In the genomic region with DNA sequence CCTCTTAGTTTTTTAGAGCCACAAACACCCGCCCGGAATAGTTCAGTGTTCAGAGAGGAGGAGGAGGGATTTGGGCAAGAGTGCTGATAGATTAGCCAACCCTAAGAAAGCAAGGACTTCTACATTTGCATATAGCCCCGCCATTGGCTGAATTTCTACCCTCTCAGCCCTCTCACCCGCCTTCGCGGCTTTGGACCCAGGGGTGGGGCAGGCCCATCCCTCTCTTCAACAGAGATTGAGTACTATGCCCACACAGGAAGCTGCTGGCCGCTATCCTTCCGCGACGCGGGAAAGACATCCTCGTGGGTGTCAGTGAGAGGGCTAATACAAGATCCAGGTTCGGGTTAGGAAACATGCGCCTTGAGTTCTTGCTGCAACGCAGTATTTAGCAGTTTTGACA, we compare ENCODE assay signal across 8 mouse cellular contexts. TPM values are rescaled to one million over a fixed set of nuclear protein-coding genes. Genes with fewer than 3 reads are reported as not detected.
DNase-seq lines count a peak whose midpoint lies in the region; ATAC-seq and TF ChIP-seq lines count a peak whose summit lies in the region.

No protein-coding gene starts in this region.

- H3K4me3 ChIP-seq in liver, embryonic 11.5 days (ENCODE audit: low read depth, low read length), result no peak overlapping the region
- peak overlapping the region; percentile 41 for H3K4me3 ChIP-seq in testis, adult 2 months (ENCODE audit: control insufficient read depth, low read depth, low read length)

- peaks cover 96% of the 10 kb centered on the region for H3K27me3 ChIP-seq in liver, embryonic 11.5 days (replicated peaks; ENCODE audit: control insufficient read depth, insufficient read depth, low read length)
- H3K27me3 ChIP-seq in testis, adult 2 months (ENCODE audit: control insufficient read depth, insufficient read depth, low read length), result no peaks in the 10 kb centered on the region; the same call in 1 of the 2 replicates

- H3K9me3 ChIP-seq in liver, embryonic 11.5 days (ENCODE audit: control insufficient read depth, low read length), result no peaks in the 10 kb centered on the region

- H3K9ac ChIP-seq in liver, embryonic 11.5 days (ENCODE audit: low read depth, low read length), result no peak overlapping the region

- ATAC-seq in liver, embryonic 11.5 days (replicated peaks; ENCODE audit: low FRiP score), result peak; percentile 74
- ATAC-seq in monocyte, adult 5-6 weeks (replicated peaks; ENCODE audit: insufficient number of reproducible peaks, low FRiP score, low TSS enrichment, poor library complexity, severe bottlenecking), result peak; percentile 84

- no peak overlapping the region for H3K27ac ChIP-seq in liver, embryonic 11.5 days (ENCODE audit: low read depth, low read length)
- H3K27ac ChIP-seq in testis, adult 2 months (ENCODE audit: control insufficient read depth, insufficient read depth, low read depth, low read length), result peak overlapping the region; percentile 15; the same call in 1 of the 2 replicates

- H3K4me2 ChIP-seq in liver, embryonic 11.5 days, result peak overlapping the region; percentile 65; the same call in 1 of the 2 replicates

- peak; percentile 44 to 52 for DNase-seq in spleen, adult 18-20 months
- DNase-seq in spleen, adult 12 weeks (ENCODE audit: low spot score), result no peak
- DNase-seq in cerebellum, postnatal 36 days, result peak; percentile 62 to 68
- peak; percentile 59 to 71 for DNase-seq in gastrocnemius, postnatal 36 days
- peak; percentile 81 for DNase-seq in induced T-regulatory cell, adult 2 months (ENCODE audit: low read depth)
- peak; percentile 63 for DNase-seq in liver, embryonic 11.5 days (ENCODE audit: low spot score)

- peaks cover 11% of the 10 kb centered on the region for H3K4me1 ChIP-seq in liver, embryonic 11.5 days (replicated peaks; ENCODE audit: control insufficient read depth, insufficient read depth, low read length)
- peaks cover 14% of the 10 kb centered on the region for H3K4me1 ChIP-seq in testis, adult 2 months (ENCODE audit: control insufficient read depth, insufficient read depth, low read length)

- intact Hi-C loops in gastrocnemius, postnatal 36 days (cut with DNase I), result no loop called here

- H3K36me3 ChIP-seq in liver, embryonic 11.5 days (ENCODE audit: control insufficient read depth, insufficient read depth, low read length), result no peaks in the 10 kb centered on the region
- no peaks in the 10 kb centered on the region for H3K36me3 ChIP-seq in testis, adult 2 months (ENCODE audit: control insufficient read depth, insufficient read depth, low read length)

- no peak for TF ChIP-seq CTCF in testis, adult 2 months (IDR thresholded peaks at IDR 0.05; ENCODE audit: control insufficient read depth, insufficient read depth, insufficient replicate concordance, low read depth, low read length)

- under 1% methylated on average over 15 of the region's 15 CpGs for WGBS in liver, embryonic 11.5 days

- TF ChIP-seq POLR2A in testis, adult 2 months (IDR thresholded peaks at IDR 0.05; ENCODE audit: control insufficient read depth, low read depth, low read length), result peak; percentile 51; the same call in 1 of the 2 replicates

RNA-seq across cellular contexts. Expression of a gene that starts 1.4 kb away (rescaled TPM):
- total RNA-seq in gastrocnemius, postnatal 36 days (2021), result under 1 TPM; 0.20 to 0.32 TPM
- 1.5 and 2.4 TPM in 2 replicates for polyA plus RNA-seq in liver, embryonic 11.5 days (2014; fragmentation: Nextera tagmentation; extraction: Ambion mirVana)
- 0.87 to 2.2 TPM (median 0.96 TPM) in 3 replicates for total RNA-seq in monocyte, adult 5-6 weeks (2017)
- 11.2 and 13.4 TPM in 2 replicates for polyA plus RNA-seq in testis, adult 2 months (2012; rRNA removed)

RNA-seq across cellular contexts. Expression of a gene that starts 18.2 kb away (rescaled TPM):
- not detected for total RNA-seq in gastrocnemius, postnatal 36 days (2021)
- polyA plus RNA-seq in liver, embryonic 11.5 days (2014; fragmentation: Nextera tagmentation; extraction: Ambion mirVana), result 0.10 and 0.22 TPM in 2 replicates
- not detected in 3 replicates for total RNA-seq in monocyte, adult 5-6 weeks (2017)
- 0.16 and 0.23 TPM in 2 replicates for polyA plus RNA-seq in testis, adult 2 months (2012; rRNA removed)

RNA-seq across cellular contexts. Expression of a gene that starts 24.1 kb away (rescaled TPM):
- total RNA-seq in gastrocnemius, postnatal 36 days (2021), result 10 to 100 TPM; 63.9 to 90.3 TPM
- not detected in 2 replicates for polyA plus RNA-seq in liver, embryonic 11.5 days (2014; fragmentation: Nextera tagmentation; extraction: Ambion mirVana)
- not detected in 3 replicates for total RNA-seq in monocyte, adult 5-6 weeks (2017)
- polyA plus RNA-seq in testis, adult 2 months (2012; rRNA removed), result 0.44 and 0.53 TPM in 2 replicates

RNA-seq across cellular contexts. Expression of a gene that starts 59.8 kb away (rescaled TPM):
- total RNA-seq in gastrocnemius, postnatal 36 days (2021), result 10 to 100 TPM; 41.0 to 44.1 TPM
- polyA plus RNA-seq in liver, embryonic 11.5 days (2014; fragmentation: Nextera tagmentation; extraction: Ambion mirVana), result 2.7 and 4.0 TPM in 2 replicates
- 52.0 to 91.2 TPM (median 90.6 TPM) in 3 replicates for total RNA-seq in monocyte, adult 5-6 weeks (2017)
- polyA plus RNA-seq in testis, adult 2 months (2012; rRNA removed), result 6.3 and 9.0 TPM in 2 replicates

Comparison
In these comparisons a context has a peak if more than half of its experiments do, and no peak if none do; other contexts are left out.
1. RNA of a gene that starts 24.1 kb away (total RNA-seq): 63.9 to 90.3 TPM in gastrocnemius, postnatal 36 days; not detected in monocyte, adult 5-6 weeks; every median in the first group is over 10 times any median in the second.